Mouse (Mus musculus): ENCODE measurements around the gene Prkca. TPM values are rescaled to one million over a fixed set of nuclear protein-coding genes. Genes with fewer than 3 reads are reported as not detected.

The Prkca gene
- total RNA-seq, 2 experiments from 2014 or later: 166 to 177 TPM

GRCm38 (mm10) chr11:107887342-107887741 lies 456.4 kb downstream of the Prkca start:
- intact Hi-C loops (cut with DNase I): no loop called here
- DNase-seq (ENCODE audit: low spot score in 2 of 2): no peak

Small RNAs within 50 kb of the gene (microRNA-seq; reads per million reads assigned to microRNA genes)
- gene Mir7223: not detected

Other genes with a start within 250 kb of the Prkca start
- under 1 TPM; 0.79 to 0.89 TPM for gene Apoh, start 574 bp downstream of the Prkca start, total RNA-seq (2021)
- gene Cep112, start 81.3 kb upstream of the Prkca start, total RNA-seq (2021): 10 to 100 TPM in 1 of 2 experiments, 1 to 10 TPM in 1; 8.3 to 12.8 TPM